Mouse (Mus musculus): ENCODE measurements at regions not wholly inside any gene's neighbourhood (a gene's known extent, or its start where the extent isn't known, plus 50 kb on each side); places are given as distances from the start of the nearest gene placed in this dataset.

DNA sequence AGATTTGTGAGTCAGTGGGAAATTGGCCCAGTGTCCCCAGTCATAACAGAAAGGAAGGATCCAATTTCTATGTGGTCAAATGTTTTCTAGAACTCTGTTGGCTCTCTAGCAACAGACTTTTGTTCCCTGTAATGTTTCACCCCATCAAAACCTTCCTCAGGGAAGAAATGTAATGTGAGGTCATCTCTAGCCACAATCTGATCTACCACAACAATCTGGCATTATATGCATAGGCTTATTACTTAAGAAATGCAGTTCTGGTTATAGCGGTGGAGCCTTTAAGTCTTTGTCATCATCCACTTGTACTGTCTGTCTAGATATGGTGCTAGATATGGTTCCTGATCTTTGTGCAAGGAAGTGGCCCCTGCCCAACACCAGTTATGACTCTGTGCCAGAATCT lies 178.4 kb upstream of the Pdzrn3 start:
- Histone ChIP-seq H3K27ac (replicated peaks) (no peak overlapping the region), H3K4me1 (peaks cover 10% of the 10 kb centered on the region), H3K9ac (replicated peaks) (no peak overlapping the region), H3K36me3 (no peaks in the 10 kb centered on the region), H3K9me3 (no peaks in the 10 kb centered on the region), H3K27me3 (no peaks in the 10 kb centered on the region), H3K4me2 (replicated peaks) (no peak overlapping the region), H3K4me3 (no peak overlapping the region)
- ATAC-seq (replicated peaks): no peak
- WGBS: 98% methylated on average over 1 of the region's 1 CpGs

DNA sequence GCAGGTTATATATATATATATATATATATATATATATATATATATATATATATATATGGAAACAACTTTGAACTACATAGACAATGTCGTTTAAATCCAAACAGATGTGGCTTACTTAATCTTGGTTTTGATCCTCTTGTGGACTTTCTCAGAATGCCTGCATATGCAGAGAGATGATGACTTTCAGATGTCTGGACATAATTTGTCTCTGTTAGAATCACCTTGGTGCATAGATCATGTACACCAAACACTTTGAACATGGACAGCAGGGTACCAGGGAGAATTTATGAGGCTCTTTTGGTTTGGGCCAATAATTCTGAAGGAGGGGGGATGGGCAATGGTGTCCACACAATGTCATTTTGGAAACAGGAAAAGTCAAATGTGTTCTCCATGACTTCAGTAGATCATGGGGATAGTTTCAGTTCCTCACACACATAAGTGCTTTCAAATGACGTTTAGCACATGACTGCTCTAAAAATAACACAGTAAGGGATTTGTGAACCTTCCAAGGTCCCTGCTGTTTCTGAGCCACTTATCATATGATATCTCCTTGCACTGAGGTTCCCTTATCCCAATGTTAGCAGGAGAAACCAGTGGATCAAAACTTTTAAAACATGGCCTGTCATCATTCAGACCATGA lies 177.4 kb upstream of the Pdzrn3 start:
- H3K4me1 ChIP-seq: peaks cover 18% of the 10 kb centered on the region
- H3K27me3 ChIP-seq: no peaks in the 10 kb centered on the region
- no peak overlapping the region for H3K4me3 ChIP-seq
- no peaks in the 10 kb centered on the region for H3K9me3 ChIP-seq
- 80% methylated on average over 2 of the region's 2 CpGs for WGBS
- no peak overlapping the region for H3K9ac ChIP-seq (replicated peaks)
- no peaks in the 10 kb centered on the region for H3K36me3 ChIP-seq
- no peak for ATAC-seq (replicated peaks)
- no peak overlapping the region for H3K27ac ChIP-seq (replicated peaks)
- H3K4me2 ChIP-seq (replicated peaks): no peak overlapping the region

DNA sequence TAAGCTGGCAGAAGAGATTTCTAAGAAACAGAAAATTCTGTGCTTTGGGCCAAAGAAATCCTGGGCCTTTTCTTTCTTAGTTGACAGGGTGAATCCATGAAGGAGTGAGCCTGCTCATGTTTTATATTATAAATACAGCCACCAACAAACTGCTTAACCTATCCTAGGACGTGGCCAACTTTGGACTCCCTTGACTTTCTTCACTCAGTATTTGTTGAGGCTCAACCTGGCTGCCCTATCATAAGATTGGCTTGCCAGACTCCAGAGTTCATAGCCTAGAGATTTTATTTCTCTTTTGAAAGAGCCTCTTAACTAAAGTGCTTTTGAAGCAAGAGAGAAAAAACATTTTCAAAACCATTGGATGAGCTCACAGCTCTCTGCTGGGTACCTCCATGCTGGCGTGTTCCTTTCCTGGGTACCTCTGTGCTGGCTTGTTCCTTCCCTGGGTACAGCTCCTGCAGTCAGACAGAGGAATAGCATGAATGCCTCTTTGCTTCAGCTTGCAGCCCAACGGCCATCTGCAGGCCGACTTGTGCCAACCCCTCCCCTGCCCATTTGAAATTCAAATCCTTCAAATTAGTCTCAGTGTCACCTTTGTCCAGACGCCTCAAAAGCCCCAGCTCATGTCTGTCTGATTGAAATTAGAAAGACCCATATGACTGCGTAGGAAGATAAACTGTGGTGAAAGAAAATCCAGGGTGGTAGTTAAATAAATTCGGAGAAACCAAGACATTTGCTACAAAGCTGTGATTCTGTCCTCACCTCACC lies 173.0 kb upstream of the Pdzrn3 start:
- ATAC-seq (replicated peaks): peak; percentile 97
- no peaks in the 10 kb centered on the region for H3K36me3 ChIP-seq
- H3K9me3 ChIP-seq: no peaks in the 10 kb centered on the region
- H3K9ac ChIP-seq (replicated peaks): no peak overlapping the region
- no peaks in the 10 kb centered on the region for H3K27me3 ChIP-seq
- peaks cover 18% of the 10 kb centered on the region for H3K4me1 ChIP-seq
- peak overlapping the region; percentile 79 for H3K27ac ChIP-seq (replicated peaks)
- H3K4me2 ChIP-seq (replicated peaks): no peak overlapping the region
- H3K4me3 ChIP-seq: no peak overlapping the region
- WGBS: 9% methylated on average over 7 of the region's 7 CpGs

DNA sequence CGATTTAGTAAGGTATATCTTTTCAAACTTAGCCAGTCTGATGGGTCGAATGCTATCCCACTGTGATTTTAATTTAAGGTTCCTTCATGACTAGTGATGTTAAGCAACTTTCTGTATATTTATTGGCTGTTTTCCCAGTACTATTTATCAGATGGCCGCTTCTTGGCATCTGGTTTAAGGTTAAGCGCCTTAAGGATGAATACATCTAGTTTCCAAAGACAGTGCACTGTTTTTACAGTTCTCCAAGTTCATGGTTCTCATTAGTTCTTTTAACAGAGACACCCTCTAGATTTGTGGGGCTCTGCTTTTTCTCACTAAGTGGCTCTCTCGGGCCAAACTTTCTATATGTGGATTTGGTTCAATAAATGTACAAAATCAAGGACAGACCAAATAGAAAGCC lies 159.9 kb upstream of the Pdzrn3 start:
- no peak overlapping the region for H3K27ac ChIP-seq (replicated peaks)
- no peak for ATAC-seq (replicated peaks)
- no peaks in the 10 kb centered on the region for H3K9me3 ChIP-seq
- no peak overlapping the region for H3K4me3 ChIP-seq
- H3K27me3 ChIP-seq: no peaks in the 10 kb centered on the region
- 86% methylated on average over 5 of the region's 5 CpGs for WGBS
- peaks cover 7% of the 10 kb centered on the region for H3K4me1 ChIP-seq
- no peaks in the 10 kb centered on the region for H3K36me3 ChIP-seq
- H3K4me2 ChIP-seq (replicated peaks): no peak overlapping the region
- no peak overlapping the region for H3K9ac ChIP-seq (replicated peaks)

DNA sequence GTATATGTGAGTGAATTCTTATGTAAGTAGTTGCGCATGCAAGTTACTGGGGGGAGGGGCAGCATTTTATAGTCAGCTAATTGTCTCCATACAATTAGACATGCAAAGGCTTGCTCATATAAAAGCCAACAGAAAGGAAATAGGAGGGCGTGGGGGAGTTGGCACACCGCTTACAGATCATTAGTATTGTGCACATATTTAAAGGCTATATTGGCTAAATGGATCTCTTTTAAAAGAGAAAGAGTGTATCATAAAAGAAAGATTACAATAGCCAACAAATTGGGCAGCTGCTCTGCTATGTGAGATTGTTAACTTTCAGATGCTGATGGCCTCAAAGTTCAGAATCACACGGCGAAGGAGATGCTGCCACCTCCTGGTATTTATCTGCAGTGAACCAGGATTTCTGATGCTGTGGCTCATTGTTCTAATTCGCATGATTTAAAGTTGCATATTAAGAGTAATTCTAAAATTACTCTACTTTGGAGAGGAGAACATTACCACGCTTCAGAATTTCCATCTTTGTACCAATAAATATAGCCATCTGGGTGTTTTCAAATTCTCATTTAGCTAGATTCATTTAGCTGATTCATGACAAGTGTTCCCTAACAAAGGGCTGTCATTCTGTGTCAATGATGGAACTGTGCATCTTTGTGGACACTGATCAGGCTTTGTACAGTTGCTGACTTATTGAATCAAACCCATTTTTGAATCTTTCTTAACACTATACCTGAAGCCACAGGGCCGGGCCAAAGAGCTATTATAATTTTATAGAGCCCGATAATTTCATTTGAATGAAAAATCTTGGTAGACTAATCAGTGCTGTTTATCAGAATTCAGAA lies 156.7 kb upstream of the Pdzrn3 start:
- Histone ChIP-seq H3K9ac (replicated peaks) (no peak overlapping the region), H3K9me3 (no peaks in the 10 kb centered on the region), H3K4me3 (no peak overlapping the region), H3K27me3 (no peaks in the 10 kb centered on the region), H3K4me2 (replicated peaks) (no peak overlapping the region), H3K36me3 (no peaks in the 10 kb centered on the region), H3K27ac (replicated peaks) (peak overlapping the region; percentile 31; the same call in 1 of the 2 replicates), H3K4me1 (peaks cover 12% of the 10 kb centered on the region)
- ATAC-seq (replicated peaks): peak; percentile 76
- 31% methylated on average over 9 of the region's 9 CpGs for whole genome bisulfite sequencing

DNA sequence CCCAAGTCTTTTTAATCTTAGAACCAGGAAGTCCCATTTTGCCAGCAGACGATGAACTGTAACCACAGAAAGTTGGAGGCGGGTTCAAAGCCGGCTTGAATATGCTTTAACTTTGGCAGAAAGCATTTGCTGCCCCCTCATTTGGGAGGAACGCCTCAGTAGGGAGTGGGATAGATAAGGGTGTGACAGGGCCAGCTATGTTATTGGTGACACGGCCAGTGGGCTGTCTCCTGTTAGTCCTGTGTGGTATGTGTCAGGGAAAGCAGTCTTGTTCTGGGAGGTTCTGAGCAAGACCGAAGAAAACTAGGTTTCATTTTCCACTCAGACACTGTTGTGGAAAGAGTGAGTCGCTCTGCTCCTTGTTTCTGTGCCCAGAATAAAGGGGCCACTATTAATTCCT lies 154.7 kb upstream of the Pdzrn3 start:
- Histone ChIP-seq H3K27ac (replicated peaks) (no peak overlapping the region), H3K4me2 (replicated peaks) (no peak overlapping the region), H3K4me3 (no peak overlapping the region), H3K4me1 (peaks cover 12% of the 10 kb centered on the region), H3K9ac (replicated peaks) (no peak overlapping the region), H3K9me3 (no peaks in the 10 kb centered on the region), H3K27me3 (no peaks in the 10 kb centered on the region), H3K36me3 (no peaks in the 10 kb centered on the region)
- WGBS: 54% methylated on average over 7 of the region's 7 CpGs
- no peak for ATAC-seq (replicated peaks)

DNA sequence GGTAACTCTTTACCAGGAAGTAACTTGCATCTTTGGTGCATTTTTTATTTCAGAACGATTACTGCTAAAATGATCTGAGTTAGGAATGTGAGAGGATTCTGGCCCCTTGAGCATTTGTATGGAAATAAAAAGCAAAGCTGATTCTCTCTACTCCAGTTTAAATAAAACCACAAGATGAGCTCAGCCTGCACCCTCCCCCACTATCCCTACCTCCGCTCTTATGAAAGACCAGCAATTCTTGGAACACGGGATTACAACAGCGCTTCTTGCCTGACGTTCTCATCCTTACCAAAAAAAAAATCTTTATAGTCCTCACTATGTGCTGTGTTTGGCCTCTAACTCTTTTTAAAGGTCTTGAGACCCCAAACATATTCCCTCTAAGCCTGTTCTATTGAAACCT lies 154.2 kb upstream of the Pdzrn3 start:
- H3K9ac ChIP-seq (replicated peaks): no peak overlapping the region
- WGBS: 63% methylated on average over 5 of the region's 5 CpGs
- no peak overlapping the region for H3K4me3 ChIP-seq
- no peak overlapping the region for H3K27ac ChIP-seq (replicated peaks)
- no peaks in the 10 kb centered on the region for H3K27me3 ChIP-seq
- H3K4me2 ChIP-seq (replicated peaks): no peak overlapping the region
- peaks cover 12% of the 10 kb centered on the region for H3K4me1 ChIP-seq
- ATAC-seq (replicated peaks): no peak
- H3K9me3 ChIP-seq: no peaks in the 10 kb centered on the region
- no peaks in the 10 kb centered on the region for H3K36me3 ChIP-seq

DNA sequence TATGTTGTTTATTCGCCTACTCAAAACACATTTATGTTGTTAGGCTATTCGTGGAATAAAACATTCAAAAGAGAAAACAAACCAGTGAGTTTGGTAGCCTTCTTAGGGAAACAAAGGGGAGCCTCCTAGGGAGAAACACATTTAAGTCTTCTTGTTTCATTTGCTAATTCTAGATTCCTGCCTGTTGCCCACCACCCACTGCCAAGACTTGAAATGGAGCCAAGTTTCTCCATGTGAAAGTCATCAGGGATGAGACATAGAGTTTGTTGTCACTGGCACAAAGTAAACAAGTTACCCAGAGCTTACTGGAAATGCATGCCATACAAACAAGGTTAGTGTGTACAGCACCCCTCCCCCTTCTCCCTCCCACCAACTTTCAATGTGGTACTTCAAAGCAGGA lies 147.4 kb upstream of the Pdzrn3 start:
- Histone ChIP-seq H3K9ac (replicated peaks) (no peak overlapping the region), H3K9me3 (no peaks in the 10 kb centered on the region), H3K4me3 (no peak overlapping the region), H3K4me2 (replicated peaks) (no peak overlapping the region), H3K36me3 (no peaks in the 10 kb centered on the region), H3K27ac (replicated peaks) (no peak overlapping the region), H3K27me3 (no peaks in the 10 kb centered on the region), H3K4me1 (no peaks in the 10 kb centered on the region)
- WGBS: 47% methylated on average over 2 of the region's 2 CpGs
- no peak for ATAC-seq (replicated peaks)

DNA sequence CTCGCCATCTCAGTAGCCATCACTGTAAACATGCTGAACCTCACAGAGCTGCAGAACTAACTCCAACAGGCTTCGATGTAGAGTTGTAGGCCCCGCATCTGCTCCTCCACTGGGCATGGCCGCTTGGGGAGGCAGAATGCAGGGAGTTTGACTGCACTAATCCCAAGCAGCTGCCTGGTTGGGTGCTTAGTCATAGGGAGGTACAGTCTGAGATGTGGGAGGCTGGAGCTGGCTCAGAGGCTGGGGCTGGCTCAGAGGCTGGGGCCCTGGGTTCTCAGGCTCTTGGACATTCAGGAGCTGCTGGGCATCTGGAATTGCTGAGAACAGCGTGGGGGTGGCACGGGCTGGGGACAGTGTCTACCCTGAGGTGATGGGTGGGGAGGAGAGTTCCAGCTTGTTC lies 143.6 kb upstream of the Pdzrn3 start:
- H3K27ac ChIP-seq (replicated peaks): no peak overlapping the region
- no peak overlapping the region for H3K4me2 ChIP-seq (replicated peaks)
- WGBS: 91% methylated on average over 6 of the region's 6 CpGs
- H3K9ac ChIP-seq (replicated peaks): no peak overlapping the region
- ATAC-seq (replicated peaks): no peak
- H3K9me3 ChIP-seq: no peaks in the 10 kb centered on the region
- no peaks in the 10 kb centered on the region for H3K36me3 ChIP-seq
- H3K4me3 ChIP-seq: no peak overlapping the region
- no peaks in the 10 kb centered on the region for H3K27me3 ChIP-seq
- H3K4me1 ChIP-seq: no peaks in the 10 kb centered on the region

DNA sequence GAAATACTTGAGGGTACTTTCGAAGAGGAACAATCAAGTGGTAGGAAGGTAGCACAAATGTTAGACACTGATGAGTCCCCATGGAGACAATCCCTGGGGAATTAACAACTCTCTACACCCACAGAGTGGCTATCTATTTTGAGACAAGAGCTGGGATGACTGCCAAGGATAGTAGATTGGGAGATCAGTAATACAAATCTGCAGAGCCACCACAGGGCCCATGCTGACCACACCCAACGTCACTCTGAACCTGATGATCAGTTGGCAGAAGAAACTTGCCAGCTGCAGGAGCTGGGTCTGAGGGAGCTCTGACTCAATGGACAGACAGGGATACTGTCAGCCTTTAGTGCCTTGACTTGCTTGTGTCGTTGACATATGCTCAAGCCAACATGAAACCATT lies 143.1 kb upstream of the Pdzrn3 start:
- H3K9ac ChIP-seq (replicated peaks): no peak overlapping the region
- H3K27me3 ChIP-seq: no peaks in the 10 kb centered on the region
- H3K4me1 ChIP-seq: no peaks in the 10 kb centered on the region
- H3K9me3 ChIP-seq: no peaks in the 10 kb centered on the region
- H3K4me3 ChIP-seq: no peak overlapping the region
- WGBS: 87% methylated on average over 3 of the region's 3 CpGs
- H3K36me3 ChIP-seq: no peaks in the 10 kb centered on the region
- ATAC-seq (replicated peaks): no peak
- no peak overlapping the region for H3K4me2 ChIP-seq (replicated peaks)
- H3K27ac ChIP-seq (replicated peaks): no peak overlapping the region

DNA sequence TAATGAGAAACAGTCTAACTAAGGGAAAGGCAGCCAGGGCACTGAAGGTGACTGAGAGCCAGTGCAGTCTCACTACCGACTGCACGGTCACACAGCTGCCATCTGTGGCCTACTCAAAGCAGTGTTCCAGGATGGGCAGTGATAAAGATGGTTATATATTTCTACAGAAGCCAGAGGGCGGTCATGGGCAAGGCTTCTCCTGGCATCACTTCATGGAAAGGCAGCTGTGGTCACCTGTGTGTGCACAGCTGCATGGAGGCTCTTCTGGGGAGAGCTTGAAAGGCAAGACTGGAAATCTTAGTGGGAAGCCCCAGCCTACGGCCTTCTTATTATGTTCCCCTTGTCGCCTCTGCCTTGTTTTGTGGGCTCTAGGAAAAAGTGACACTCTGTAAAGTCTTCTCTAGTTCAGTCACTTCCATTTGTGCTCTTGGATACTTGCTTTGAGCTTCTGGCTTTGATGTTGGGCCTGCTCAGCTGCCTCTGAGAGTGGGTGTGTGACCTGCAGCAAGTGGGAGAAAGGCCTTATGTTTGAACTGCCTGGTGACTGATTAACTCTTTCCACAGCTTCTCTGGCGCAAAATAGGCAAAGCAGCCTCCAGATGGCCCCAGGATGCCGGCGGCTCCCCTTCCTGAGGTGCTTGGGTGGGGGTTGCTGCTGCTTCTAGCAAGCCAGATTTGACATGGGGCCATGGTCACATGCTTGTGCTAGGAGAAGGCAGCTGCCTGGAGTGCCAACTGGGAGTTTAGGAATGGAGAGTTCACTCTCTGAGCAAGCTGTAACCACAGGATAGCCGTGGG lies 141.4 kb upstream of the Pdzrn3 start:
- WGBS: 65% methylated on average over 9 of the region's 9 CpGs
- no peak for ATAC-seq (replicated peaks)
- Histone ChIP-seq H3K9ac (replicated peaks) (no peak overlapping the region), H3K4me2 (replicated peaks) (no peak overlapping the region), H3K9me3 (no peaks in the 10 kb centered on the region), H3K4me1 (no peaks in the 10 kb centered on the region), H3K36me3 (no peaks in the 10 kb centered on the region), H3K4me3 (no peak overlapping the region), H3K27me3 (no peaks in the 10 kb centered on the region), H3K27ac (replicated peaks) (no peak overlapping the region)

DNA sequence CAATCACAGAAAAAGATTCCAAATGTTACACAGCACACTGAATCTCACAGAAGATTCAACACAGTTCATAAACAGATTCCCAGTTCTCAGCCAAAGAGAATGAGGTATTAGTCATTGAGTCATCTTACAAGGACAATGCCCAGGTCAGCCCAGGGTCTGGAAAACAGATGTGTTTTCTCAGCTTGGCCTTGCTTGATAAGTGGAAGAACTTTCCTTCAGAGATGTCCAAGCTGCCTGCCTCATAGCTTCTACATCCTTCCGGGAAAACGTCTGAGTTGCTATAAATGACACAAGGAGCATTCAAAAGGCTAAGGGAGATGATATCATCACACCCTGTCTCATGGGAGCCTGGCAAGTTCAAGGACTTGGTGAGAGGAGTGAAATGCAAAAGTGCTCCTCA lies 139.9 kb upstream of the Pdzrn3 start:
- H3K27me3 ChIP-seq: no peaks in the 10 kb centered on the region
- no peaks in the 10 kb centered on the region for H3K9me3 ChIP-seq
- no peak for ATAC-seq (replicated peaks)
- 76% methylated on average over 2 of the region's 2 CpGs for WGBS
- no peak overlapping the region for H3K4me3 ChIP-seq
- H3K4me1 ChIP-seq: no peaks in the 10 kb centered on the region
- no peak overlapping the region for H3K27ac ChIP-seq (replicated peaks)
- H3K4me2 ChIP-seq (replicated peaks): no peak overlapping the region
- no peak overlapping the region for H3K9ac ChIP-seq (replicated peaks)
- no peaks in the 10 kb centered on the region for H3K36me3 ChIP-seq

All from forebrain, embryonic 15.5 days (tissue).